Mouse (Mus musculus) left cerebral cortex, adult 11 months (tissue): ENCODE results near the gene Lrrc75b.

ENCODE experiments used
- DNase-seq: peaks from one replicate; pipeline ENCODE4 v3.0.0; 2022; ENCODE audit warnings: low spot score

The Lrrc75b gene

DNA sequence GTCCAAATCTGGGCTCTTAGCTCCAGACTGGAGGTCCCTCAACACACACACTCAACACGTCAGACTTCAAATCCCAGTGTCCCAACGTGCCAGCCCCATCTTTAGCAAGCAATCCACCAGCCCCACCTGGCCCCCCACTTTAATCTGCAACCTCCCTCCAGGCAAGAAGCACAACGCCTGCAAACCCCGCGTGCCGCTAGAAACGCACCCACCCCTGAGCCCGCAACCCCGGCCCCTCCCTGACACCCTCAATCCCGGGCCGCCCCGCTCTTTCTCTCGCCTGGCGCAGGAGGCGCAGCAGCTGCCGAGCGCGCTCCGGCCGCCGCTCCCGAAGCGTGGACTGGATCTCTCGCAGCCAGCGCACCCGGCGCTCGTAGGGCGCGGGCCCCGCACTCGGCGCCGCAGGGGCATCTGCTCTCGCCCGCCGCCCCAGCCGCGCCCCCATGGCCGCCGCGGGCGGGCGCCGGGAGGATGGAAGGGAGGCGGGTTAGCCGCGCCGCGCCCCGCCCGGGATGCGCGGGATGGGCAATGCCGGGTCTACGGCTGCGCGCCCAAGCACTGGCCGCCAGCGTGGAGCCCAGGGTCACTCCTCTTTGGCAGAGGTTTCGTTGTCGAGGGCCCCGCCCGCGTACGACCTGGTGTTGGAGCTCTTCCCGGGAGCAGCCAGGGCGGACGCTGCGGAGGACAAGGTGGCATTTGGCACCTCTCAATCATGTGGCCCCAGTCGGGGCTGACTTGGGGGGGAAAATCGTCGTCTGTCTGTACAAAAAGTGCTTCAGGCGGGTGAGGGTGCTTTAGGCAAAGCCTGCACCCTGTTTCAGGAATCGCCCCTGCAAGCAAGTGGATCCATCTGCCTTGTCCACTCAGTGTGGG is at the start of gene Lrrc75b:
Lrrc75b (minus strand) TSS at position 655 of the 873 bp plus-strand sequence.
- no peak for DNase-seq

DNA sequence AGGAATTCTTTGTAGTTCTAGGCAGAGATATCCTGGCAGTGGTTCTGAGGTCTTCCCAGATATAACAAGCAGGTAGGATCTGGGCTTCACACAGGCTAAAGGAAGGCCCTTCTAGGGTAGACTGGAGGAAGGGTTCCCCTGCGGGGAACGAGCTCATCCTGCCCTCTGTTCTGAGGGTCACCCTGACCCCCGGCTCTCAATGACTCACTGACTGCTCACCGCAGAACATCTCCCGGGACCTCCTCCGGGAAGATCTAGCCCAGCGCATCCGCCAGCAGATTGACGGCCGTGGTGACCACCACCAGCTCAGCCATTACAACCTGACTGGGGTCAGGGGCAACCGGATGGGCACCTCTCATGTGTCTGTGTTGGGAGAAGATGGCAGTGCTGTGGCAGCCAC is 48.8 kb upstream of the Lrrc75b start:
- no peak for DNase-seq

DNA sequence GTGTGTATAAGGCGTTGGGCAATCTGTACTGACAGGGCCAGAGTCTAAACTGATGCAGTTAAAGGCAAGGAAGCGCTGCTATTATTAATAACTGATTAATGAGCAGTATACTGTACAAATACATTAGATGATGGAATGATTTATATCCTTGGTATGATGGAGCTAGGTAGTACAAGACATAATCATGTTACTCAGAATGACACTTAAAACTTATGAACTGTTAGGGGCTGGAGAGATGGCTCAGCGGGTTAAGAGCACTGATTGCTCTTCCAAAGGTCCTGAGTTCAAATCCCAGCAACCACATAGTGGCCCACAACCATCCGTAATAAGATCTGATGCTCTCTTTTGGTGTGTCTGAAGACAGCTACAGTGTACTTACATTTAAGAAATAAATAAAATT is 47.1 kb upstream of the Lrrc75b start:
- DNase-seq: no peak

DNA sequence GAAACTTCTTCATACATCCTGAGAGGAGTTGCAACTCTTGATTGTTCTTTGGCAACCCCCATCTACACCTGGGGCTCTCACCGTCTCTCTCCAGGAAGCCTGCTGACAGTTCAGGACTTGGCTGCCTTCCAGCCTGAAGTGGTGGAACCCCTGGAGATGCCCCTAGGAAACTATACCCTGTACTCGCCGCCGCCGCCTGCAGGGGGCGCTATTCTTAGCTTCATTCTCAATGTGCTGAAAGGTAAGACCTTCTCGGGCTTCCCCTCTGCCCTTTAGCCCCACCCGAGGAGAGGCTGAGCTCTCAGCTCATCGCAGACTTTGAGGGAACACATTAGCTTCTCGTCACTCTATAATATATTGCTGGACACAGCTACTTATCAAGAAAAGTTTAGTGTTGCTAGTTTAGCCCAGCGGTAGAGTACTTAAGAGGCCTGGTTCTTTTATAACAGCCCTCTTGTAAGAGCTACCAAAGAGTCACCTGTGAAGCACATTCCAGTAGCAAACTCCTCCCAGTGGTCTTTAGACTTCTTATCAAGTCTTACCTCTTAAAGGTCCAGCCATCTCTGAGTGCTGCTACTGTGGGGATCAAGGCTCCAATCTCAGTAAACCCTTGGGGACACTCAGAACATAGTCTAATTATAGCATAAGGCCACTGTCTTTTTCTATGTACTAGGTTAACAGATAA is 45.2 kb upstream of the Lrrc75b start:
- DNase-seq: no peak

DNA sequence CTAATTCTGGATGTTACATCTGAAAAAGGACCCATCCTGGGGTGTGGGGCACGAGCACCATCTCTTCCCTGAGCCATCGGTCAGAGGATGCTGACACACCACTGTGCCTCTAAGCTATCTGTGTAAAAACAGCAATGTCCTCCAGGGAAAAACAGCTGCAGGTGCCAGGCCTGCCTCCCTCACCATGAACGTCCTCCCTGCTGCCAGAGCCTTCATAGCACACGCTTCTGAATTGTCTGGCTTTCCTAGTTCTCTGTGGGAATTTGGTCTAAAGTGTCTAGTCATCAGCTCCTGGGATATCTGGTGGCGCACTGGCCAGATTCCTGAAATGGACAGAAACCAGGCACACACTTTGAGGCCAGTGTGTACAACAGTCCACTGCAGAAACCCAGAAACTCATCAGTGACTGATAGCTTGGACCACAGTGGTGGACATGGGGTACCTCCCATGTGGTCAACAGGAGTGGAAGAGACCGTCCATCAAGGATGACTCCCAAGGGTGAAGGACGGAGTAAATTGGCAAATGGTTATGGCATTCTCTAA is 40.1 kb upstream of the Lrrc75b start:
- no peak for DNase-seq

DNA sequence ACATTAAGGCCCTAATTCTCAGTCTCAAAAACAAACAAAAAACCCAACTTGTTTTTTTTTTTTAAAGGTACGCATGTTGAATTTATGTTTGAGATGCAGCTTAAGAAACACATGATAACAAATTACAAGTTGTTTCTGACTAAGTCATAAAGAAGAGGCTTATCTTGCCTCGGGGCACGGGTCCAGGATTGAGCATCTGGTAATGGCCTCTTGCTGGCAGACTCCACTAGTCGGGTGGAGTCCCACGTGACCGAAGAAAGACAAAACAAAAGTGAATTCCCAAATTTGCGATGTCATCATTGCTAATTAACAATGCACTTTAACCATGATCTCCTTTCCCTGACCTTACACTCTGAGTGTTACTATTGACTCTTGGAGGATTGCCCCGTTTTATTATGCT is 35.9 kb upstream of the Lrrc75b start:
- no peak for DNase-seq

DNA sequence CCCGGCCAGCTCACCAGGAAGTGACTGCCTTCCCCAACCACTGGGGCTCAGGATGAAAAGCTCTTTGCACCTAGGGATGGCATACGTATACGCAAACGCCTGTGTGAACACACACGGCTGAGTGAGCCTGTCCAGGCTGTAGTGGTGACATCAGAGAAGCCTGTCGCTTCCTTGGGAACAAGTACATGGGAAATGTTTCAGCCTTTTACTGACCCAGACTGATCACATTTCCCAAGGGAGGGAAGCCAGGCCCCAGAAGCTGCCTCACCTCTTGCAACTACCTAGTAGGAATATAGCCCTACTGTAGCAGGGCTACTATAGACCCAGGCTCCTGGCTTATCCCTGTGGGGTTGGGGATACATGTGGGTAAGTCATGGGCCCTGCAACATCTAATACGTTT is 32.5 kb upstream of the Lrrc75b start:
- DNase-seq: no peak

DNA sequence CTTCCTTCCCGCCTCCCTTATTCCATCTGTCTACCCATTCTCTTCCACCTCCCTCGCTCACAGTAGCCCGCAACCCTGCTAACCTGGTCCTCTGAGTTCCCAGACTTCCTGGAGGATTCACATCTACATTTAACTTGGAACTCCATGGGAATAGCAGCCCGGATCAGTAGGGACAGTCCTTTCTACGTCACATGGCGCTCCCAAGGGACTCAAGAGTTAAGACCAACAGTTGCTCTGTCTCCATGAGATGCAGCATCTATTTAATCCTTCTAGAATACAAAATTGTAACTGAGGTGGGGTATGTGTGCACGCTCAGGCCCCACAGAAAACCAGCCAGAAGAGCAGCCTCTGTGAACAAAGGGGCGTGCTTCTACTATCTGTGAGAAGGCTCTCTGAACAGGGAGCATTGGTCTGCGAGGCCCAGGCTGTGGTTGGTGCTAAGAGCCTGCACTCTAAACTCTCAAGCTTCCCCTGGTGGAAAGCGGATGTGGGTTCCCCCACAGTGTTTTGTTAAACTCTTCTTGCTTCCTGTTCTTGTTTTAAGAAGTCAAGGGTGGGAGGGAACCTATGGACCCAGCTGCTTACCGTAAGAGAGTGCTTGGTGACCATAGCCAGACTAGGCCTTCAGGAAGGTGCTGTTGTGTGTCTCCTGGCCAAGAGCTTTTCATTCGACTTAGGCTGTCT is 31.2 kb upstream of the Lrrc75b start:
- DNase-seq: no peak

DNA sequence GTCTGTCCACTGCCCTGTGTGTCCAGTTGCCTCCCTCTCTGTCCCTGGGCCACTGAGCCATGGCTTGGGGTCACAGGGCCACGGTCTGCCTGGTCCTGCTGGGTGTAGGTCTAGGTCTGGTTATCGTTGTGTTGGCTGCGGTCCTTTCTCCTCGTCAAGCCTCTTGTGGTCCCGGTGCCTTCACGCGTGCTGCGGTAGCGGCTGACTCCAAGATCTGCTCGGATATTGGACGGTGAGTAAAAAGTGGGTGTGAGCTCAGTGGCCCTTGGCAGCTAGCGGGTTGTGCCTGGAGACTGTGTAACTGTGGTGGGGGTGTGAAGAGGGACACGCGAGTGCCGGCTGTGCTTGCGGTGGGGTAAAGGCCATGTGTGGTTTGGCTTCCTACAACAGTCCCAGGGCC is 29.5 kb upstream of the Lrrc75b start:
- DNase-seq: no peak

DNA sequence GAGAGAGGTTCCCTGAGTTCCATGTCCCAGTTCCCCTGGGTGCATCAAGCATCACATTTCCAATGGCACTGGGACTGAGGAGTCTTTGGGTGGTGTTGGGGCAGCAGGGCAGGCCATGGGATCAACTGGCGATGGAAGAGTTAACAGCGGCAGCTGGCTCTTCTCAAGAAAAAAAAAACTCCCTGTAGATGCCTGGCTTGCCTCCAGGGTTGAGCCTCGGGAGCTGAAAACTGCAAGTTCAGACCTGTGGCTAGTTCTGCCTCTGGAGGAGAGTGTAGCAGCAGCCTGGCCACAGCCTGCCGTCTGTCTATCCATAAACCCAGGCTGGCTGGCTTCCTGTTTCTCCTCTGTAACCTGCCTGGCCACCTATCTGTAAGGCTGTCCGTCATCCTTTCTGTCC is 29.0 kb upstream of the Lrrc75b start, which contains the start of gene Ggt5:
Ggt5 (plus strand) TSS at position 212 of the 400 bp plus-strand sequence.
- no peak for DNase-seq

DNA sequence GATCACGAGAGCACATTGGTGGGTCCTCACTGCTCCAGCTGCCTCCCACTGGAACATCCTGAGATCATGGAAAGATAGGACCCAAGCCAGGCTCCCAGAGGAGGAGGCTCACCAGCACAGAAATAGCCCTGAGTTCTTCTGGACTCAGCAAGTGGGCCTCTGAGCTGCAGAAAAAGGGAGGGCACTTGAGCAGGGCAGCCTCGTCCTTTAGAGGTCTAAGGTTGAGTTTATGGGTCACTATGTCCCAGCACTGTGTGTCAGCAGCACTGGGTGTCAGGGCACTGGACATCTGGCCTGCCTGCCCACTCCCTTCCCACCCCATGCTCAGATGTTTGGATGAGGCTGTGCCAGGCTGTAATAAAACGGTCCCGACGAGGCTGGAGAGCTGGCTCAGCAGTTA is 28.2 kb upstream of the Lrrc75b start:
- no peak for DNase-seq

DNA sequence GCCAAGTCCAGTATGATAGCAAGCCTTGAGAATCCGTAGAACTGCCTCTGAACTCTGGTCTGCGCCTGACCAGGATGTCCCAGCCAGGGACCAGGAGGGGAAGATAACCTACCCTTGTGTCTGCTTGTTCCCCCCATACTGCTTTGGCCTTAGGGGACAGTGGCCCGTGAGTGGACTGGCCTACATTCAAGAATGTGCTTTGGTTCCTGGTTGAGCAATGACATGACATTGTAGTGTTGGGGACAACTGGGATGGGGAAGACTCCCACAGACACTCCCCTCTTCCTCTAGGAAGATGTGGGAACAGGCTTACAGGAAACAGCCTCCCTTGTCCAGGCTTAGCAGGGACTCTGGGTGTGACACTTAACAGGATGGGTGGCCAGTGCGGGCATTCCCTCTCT is 27.7 kb upstream of the Lrrc75b start:
- no peak for DNase-seq

DNA sequence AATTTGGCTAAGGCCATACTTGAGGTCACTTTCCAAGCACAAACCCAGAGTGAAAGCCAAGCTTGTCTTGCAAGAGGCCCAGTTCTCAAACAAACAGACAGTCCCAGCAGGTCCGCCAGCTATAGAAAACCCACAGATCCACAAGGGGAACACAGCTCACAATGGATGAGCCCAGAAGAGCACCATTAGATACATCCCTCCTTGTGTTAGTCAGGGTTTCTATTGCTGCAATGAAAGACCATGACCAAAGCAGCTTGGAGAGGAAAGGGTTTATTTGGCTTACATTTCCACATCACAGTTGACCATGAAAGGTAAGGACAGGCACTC is 26.4 kb upstream of the Lrrc75b start:
- no peak for DNase-seq

DNA sequence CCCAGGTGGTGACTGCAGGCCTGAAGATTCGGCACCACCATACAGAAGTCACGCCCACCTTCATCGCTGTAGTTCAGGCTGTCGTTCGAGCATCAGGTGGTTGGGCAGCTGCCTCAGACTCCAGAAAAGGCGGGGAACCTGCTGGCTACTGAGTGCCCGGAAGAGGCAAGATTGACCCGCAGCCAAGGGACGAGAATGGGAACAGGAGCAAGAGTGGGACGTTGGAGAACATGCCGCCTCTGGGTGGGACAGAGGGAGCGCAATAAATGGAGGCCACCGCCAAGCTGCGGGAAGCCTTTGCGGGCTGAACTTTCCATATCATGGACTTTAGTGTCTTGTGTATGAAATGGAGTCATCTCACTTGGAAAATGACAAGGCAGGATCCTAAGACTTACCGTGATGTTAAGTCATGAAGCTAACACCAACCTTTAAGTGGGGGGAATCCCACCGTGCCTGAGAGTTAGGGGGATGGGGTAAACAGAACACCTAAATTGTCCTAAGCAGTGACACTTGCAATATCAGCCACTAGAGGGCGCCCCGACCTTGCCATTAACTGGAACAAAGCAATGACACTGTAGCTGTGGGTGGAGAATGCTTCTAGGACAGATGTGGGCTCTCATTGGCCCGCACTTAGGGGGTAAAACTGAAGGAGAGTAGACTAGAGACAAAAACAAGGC is 25.9 kb upstream of the Lrrc75b start:
- peak; percentile 81 for DNase-seq

DNA sequence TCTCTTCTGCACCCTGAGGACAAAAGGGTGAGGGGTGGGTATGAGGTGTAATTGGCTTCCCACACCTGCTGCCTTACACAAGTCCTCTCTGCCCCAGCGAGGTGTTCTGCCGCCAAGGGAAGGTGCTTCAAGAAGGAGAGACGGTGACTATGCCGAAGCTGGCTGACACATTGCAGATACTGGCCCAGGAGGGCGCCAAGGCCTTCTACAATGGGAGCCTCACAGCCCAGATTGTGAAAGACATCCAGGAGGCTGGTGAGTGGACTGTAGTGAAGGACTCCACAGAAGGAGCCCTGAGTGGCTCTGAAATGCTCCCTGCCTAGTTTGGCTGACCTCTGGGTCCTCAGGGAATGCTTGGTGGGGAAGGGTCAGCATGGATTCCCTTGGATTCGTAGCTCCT is 19.0 kb upstream of the Lrrc75b start:
- DNase-seq: no peak

DNA sequence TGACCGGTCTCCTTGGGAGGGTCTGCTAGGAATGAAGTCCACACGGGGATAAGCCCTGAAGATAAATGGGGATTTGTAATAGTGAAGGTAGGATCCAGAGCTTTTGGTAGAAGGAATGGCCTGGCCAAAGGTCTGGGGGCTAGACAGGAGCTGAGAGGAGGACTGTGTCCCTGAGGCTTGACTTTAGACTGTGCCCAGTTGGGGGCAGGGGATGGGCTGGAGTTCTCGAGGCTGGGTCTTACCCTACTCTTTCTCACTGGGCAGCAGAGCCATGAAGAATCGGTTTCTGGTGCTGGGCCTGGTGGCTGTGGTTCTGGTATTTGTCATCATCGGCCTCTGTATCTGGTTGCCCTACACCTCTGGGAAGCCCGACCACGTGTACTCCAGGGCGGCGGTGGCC is 13.8 kb upstream of the Lrrc75b start:
- DNase-seq: no peak

DNA sequence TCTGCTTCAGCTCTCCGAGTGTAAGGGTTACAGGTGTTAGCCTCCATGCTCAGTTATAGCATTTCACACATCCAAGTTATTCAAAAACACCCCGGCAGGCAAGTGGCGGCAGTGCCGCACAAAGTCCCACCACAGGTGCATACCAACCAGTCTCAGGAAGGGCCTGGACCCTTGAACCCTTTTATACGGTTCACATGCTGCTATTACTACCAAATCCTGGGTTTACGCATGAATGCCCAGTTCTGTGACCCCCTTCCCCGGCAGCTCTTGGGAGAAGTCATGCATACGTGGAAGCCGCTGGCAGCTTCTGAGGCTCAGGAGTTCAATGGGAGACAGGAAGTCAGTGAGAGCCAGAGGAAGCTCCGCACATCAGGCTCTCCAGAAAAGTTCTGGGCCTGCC is 13.1 kb upstream of the Lrrc75b start:
- no peak for DNase-seq

DNA sequence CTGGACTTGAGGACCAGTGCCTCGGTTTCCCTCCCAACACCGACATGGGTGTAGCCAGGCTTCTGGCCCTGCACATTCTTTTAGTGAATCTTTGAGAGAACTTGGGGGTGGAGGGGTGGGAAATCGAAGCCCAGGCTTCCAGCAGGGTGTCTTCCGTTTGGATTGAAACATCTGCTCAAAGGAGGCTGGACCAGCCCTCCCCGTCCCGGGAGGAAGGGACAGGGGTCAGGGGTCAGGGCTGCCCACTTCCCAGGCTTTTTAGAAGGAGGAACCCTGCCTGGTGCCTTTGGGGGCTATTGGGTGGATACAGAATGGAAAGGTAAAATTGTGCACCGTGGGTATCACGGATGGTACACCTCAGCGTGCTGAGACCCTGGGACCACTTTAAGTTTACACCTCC is 11.8 kb upstream of the Lrrc75b start:
- no peak for DNase-seq

DNA sequence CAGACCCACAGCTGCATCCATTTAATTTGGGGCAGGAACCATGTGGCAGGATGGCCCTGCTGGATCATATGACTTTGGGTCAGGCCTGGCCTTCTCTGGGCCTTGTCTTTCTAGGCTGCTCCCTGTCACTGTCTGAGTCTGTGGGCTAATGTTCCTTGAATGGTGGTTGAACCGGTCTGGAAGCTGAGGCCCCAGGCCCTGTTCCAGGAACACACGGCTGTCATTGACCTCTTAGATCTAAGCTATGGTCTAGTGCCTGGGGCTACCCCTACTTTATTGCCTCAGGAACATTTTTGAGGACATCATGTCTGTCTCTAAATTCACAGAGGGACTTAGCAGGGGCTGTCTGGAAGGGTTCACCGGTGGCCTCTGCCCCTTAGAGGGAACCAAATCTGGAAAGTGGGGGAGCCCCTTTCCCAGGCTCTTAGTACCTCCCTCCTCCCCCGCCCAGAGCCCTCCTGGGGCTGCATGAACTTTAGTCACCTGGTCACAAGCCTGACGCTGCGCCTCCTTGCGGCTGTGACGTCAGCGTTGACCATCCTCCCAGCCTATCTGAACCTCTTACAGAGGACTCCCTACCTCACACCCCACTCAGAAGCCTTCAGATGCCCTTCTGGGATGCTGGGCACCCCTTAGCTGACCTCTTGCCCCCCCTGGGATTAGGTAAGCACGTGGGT is 11.0 kb upstream of the Lrrc75b start:
- no peak for DNase-seq

DNA sequence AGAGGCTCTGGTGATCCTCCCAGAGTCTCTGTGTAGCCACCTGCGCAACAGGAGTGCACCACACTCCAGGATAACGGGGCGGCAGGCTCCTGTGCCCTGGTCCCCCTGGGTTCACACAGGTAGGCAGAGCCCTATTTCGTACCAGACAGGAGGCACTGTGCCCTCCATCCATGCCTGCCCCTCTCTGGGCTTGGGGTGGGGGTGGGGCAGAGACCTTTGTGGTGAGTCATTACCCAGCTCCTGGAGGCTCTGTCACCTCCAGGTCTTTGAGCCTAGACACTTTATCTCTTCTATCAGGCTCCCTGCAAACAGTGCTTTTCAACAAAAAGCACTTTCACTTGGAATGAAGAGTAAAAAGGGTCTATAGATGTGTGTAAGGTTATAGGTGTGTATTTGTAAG is 8.7 kb upstream of the Lrrc75b start:
- no peak for DNase-seq

DNA sequence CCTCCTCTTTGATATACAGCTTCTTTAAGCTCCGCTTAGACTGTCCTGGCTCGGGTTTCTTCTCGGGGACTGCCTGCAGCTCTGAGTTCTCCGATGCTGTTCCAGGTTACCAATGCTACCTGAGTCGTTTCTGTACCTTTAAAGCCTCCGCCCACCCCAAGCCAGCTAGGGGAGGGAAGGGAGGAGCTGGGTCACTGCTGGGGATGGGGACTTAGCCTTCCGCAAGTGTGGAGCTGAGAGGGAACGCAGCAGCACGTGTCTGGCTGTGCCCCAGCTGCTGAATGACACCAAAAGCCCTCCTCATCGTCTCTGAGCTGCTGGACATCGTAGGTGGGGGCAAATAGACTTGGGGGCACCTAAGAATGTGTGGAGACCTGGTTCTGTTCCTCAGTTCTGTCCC is 8.3 kb upstream of the Lrrc75b start:
- no peak for DNase-seq

DNA sequence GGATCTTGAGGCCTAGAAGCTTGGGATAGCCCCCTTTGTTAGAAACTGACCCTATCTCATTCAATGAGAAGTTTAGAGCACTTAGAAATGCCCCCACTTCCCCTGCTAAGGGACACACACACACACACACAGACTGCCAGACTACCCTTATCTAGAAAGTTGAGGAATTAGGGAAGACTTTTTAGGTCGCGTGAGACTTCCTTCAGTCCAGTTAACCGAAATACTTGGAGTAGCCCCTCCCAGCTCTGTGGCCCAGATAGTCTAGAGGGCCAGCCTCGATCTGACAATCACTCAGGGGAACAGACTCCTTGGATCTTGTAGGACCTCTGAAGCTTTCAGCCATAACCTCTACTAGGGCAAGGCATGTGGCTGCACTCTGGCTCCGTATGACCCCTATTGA is 7.9 kb upstream of the Lrrc75b start:
- DNase-seq: no peak
